Mouse (Mus musculus) effector memory CD4-positive, alpha-beta T cell, adult 7 months (primary cell): Measurements from ENCODE around the gene Cyyr1. TPM values are rescaled to one million over a fixed set of nuclear protein-coding genes. Genes with fewer than 3 reads are reported as not detected.

ENCODE experiments used
- polyA plus RNA-seq: library from polyadenylated mRNA; unstranded; fragments of 100-300 nt; shearing (Covaris generic); gene quantifications from one replicate; pipeline ENCODE4 v1.2.1, GENCODE M21; 2017

The Cyyr1 gene
- polyA plus RNA-seq: 0.11 TPM

GRCm38 (mm10) chr16:85553297-85553696, at the start of gene Cyyr1:
Cyyr1 (minus strand) TSS chr16:85553397.

Other genes with a start within 250 kb of the Cyyr1 start
- 0.26 TPM for gene Adamts1, start 249.7 kb upstream of the Cyyr1 start, polyA plus RNA-seq